Mouse (Mus musculus) MEL (cell line): ENCODE measurements around the gene Sptbn4.

ENCODE experiments used
- CHD1 ChIP-seq: IDR thresholded peaks from 2 replicates; pipeline ENCODE4 v1.6.1; 2012; ENCODE audit warnings: low read depth, mild to moderate bottlenecking, inconsistent platforms, low read length, improper control_type of control experiment
- CTCF ChIP-seq, 3 experiments: IDR thresholded peaks in 2 of 3; conservative IDR thresholded peaks in 1 of 3; 2 replicates each; pipeline ENCODE4 v1.5.1; 2011 to 2012; ENCODE audit warnings: low read length in 3 of 3, low read depth in 2 of 3, mild to moderate bottlenecking in 2 of 3, improper control_type of control experiment in 1 of 3, inconsistent platforms in 1 of 3, mixed read lengths in 1 of 3, moderate library complexity in 1 of 3; ENCODE audit not compliant: control insufficient read depth in 1 of 3, insufficient read depth in 1 of 3, poor library complexity in 1 of 3, severe bottlenecking in 1 of 3
- E2F4 ChIP-seq: IDR thresholded peaks from 2 replicates; pipeline ENCODE4 v1.6.1; 2011; ENCODE audit warnings: low read depth, low read length, improper control_type of control experiment, borderline replicate concordance
- EP300 ChIP-seq, 2 experiments: IDR thresholded peaks; 2 replicates each; pipeline ENCODE4 v1.6.1; 2011; ENCODE audit warnings: improper control_type of control experiment in 2 of 2, low read length in 2 of 2, low read depth in 1 of 2, mild to moderate bottlenecking in 1 of 2
- GATA1 ChIP-seq: IDR thresholded peaks from 2 replicates; pipeline ENCODE4 v1.6.1; 2011; ENCODE audit warnings: low read depth, low read length, improper control_type of control experiment
- MAX ChIP-seq: IDR thresholded peaks from 2 replicates; pipeline ENCODE4 v1.6.1; 2011; ENCODE audit warnings: low read length, improper control_type of control experiment
- MYB ChIP-seq: IDR thresholded peaks from 2 replicates; pipeline ENCODE4 v1.6.1; 2011; ENCODE audit warnings: mild to moderate bottlenecking, low read depth, low read length, improper control_type of control experiment
- POLR2A ChIP-seq, 2 experiments: IDR thresholded peaks; 2 replicates each; pipeline ENCODE4 v1.6.1; 2011 to 2012; ENCODE audit warnings: low read length in 2 of 2, mild to moderate bottlenecking in 2 of 2, control low read depth in 1 of 2, improper control_type of control experiment in 1 of 2, low read depth in 1 of 2, moderate library complexity in 1 of 2; ENCODE audit not compliant: control insufficient read depth in 1 of 2, insufficient read depth in 1 of 2, poor library complexity in 1 of 2
- RAD21 ChIP-seq: IDR thresholded peaks from 2 replicates; pipeline ENCODE4 v1.6.1; 2011; ENCODE audit warnings: mild to moderate bottlenecking, low read depth, low read length, improper control_type of control experiment
- RCOR1 ChIP-seq: IDR thresholded peaks from 2 replicates; pipeline ENCODE4 v1.6.1; 2012; ENCODE audit warnings: low read depth, mild to moderate bottlenecking, inconsistent platforms, low read length, improper control_type of control experiment
- SIN3A ChIP-seq: IDR thresholded peaks from 2 replicates; pipeline ENCODE4 v1.6.1; 2012; ENCODE audit warnings: low read length, improper control_type of control experiment, inconsistent platforms
- TCF12 ChIP-seq: IDR thresholded peaks from 2 replicates; pipeline ENCODE4 v1.6.1; 2014; ENCODE audit warnings: low read depth, mild to moderate bottlenecking, inconsistent platforms, low read length, improper control_type of control experiment, moderate library complexity
- UBTF ChIP-seq: IDR thresholded peaks from 2 replicates; pipeline ENCODE4 v1.6.1; 2012; ENCODE audit warnings: low read depth, mild to moderate bottlenecking, inconsistent platforms, low read length, improper control_type of control experiment, moderate library complexity, borderline replicate concordance; ENCODE audit not compliant: insufficient read depth
- ZKSCAN1 ChIP-seq: IDR thresholded peaks from 2 replicates; pipeline ENCODE4 v1.6.1; 2012; ENCODE audit warnings: low read depth, mild to moderate bottlenecking, inconsistent platforms, low read length, improper control_type of control experiment, moderate library complexity

GRCm38 (mm10) chr7:27451359-27451758 lies 3.9 kb upstream of the Sptbn4 start:
- TF ChIP-seq GATA1 (no peak), CHD1 (no peak), RAD21 (no peak), E2F4 (no peak), UBTF (no peak), TCF12 (peak; percentile 78), POLR2A (IDR thresholded peaks at IDR 0.05; ENCODE audit: control insufficient read depth in 1 of 2, insufficient read depth in 1 of 2, low read depth in 1 of 2, low read length in 2 of 2, poor library complexity in 1 of 2) (no peak), CTCF (IDR thresholded peaks at IDR 0.05 in 2 of 3, conservative IDR thresholded peaks at IDR 0.05 in 1 of 3; ENCODE audit: control insufficient read depth in 1 of 3, insufficient read depth in 1 of 3, low read depth in 2 of 3, low read length in 3 of 3, poor library complexity in 1 of 3, severe bottlenecking in 1 of 3) (no peak), ZKSCAN1 (no peak), SIN3A (no peak), MAX (no peak), EP300 (IDR thresholded peaks at IDR 0.05; ENCODE audit: low read depth in 1 of 2, low read length in 2 of 2) (peak in 1 of 2 experiments; percentile 47; a peak in 1 of 4 replicates), MYB (no peak), RCOR1 (peak; percentile 97)
